Mouse (Mus musculus) neural tube, embryonic 14.5 days (tissue): Measurements from ENCODE around the gene Cd209g. TPM values are rescaled to one million over a fixed set of nuclear protein-coding genes. Genes with fewer than 3 reads are reported as not detected.

ENCODE experiments used
- ATAC-seq: fragments of 200-750 bp; cut with Nextera tagmentation; 2 replicates; pipeline ENCODE4 v1.8.0; 2017; ENCODE audit warnings: low read depth, mild to moderate bottlenecking, moderate TSS enrichment, moderate library complexity
- H3K27ac ChIP-seq: fragments of 300-500 bp; sonication (generic); 2 replicates; pipeline ENCODE4 v1.5.1; 2014; ENCODE audit warnings: low read depth, mild to moderate bottlenecking, control low read depth, low read length, moderate library complexity, mixed read lengths
- H3K27me3 ChIP-seq: fragments of 300-500 bp; sonication (generic); 2 replicates; pipeline ENCODE4 v1.6.1; 2014; ENCODE audit warnings: low read length; ENCODE audit not compliant: control insufficient read depth, insufficient read depth
- H3K36me3 ChIP-seq: fragments of 300-500 bp; sonication (generic); 2 replicates; pipeline ENCODE4 v1.6.1; 2014; ENCODE audit warnings: low read length, mixed read lengths; ENCODE audit not compliant: control insufficient read depth, insufficient read depth
- H3K4me1 ChIP-seq: fragments of 300-500 bp; sonication (generic); 2 replicates; pipeline ENCODE4 v1.6.1; 2014; ENCODE audit warnings: low read length; ENCODE audit not compliant: control insufficient read depth, insufficient read depth
- H3K4me2 ChIP-seq: fragments of 300-500 bp; sonication (generic); 2 replicates; pipeline ENCODE4 v1.6.1; 2014; ENCODE audit warnings: mild to moderate bottlenecking, low read depth, low read length, control low read depth
- H3K4me3 ChIP-seq: fragments of 300-500 bp; sonication (generic); 2 replicates; pipeline ENCODE4 v1.5.1; 2014; ENCODE audit warnings: low read depth, low read length, control low read depth, mixed read lengths
- H3K9ac ChIP-seq: fragments of 300-500 bp; sonication (generic); replicated peaks from 2 replicates; pipeline ENCODE4 v1.6.1; 2014; ENCODE audit warnings: low read depth, mild to moderate bottlenecking, control low read depth, low read length, mixed read lengths
- H3K9me3 ChIP-seq: fragments of 300-500 bp; sonication (generic); 2 replicates; pipeline ENCODE4 v1.6.1; 2016; ENCODE audit warnings: low read length; ENCODE audit not compliant: control insufficient read depth
- WGBS: fragments of 180-500 bp; shearing (Covaris S2); extraction: QIAGEN DNeasy Blood & Tissue Kit; methylation state at CpG from one replicate; pipeline ENCODE4 v1.1.7; 2014; 5-methylcytosine and 5-hydroxymethylcytosine counted together
- polyA plus RNA-seq: library from polyadenylated mRNA; unstranded; fragments of >200 nt; fragmentation: Nextera tagmentation; extraction: Ambion mirVana; gene quantifications from 2 replicates; pipeline ENCODE4 v1.2.1, GENCODE M21; 2014

Gene Cd209g
- polyA plus RNA-seq, 1 experiment from 2014 or later, result not detected

DNA sequence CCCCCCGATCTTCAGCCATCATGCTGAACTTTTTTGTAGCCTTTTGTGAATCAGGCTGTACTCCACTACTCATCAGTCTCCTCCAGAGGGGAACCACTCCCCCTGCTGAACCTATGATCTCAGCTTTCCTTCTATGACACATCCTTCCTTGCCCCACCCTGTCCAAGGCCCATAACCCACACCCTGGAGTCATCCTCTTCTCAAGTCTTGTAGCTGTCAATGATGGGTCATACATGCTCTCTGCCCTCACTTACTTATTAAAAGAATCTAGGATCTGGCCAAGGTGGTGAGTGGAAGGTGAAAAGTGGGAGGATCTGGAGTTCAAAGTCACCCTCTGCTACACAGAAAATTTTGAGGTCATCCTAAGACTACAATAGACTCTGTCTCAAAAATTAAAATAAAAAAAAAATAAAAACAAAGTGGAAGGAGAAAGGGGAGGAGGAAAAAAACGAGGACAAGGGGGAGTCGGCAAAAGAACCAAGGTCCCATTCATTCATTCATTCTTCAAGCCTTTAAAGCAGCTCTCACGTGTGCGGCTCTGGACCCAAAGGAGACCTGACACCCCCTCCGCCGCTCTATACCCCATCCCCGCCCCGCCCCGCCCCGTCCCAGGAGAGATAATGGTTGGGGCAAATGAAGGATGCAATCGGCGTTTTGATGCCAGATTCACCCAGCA lies 31.4 kb downstream of the Cd209g start:
- 6% methylated on average over 13 of the region's 13 CpGs for WGBS
- H3K9me3 ChIP-seq, result no peaks in the 10 kb centered on the region
- H3K4me2 ChIP-seq, result peak overlapping the region; percentile 50
- H3K4me1 ChIP-seq, result peaks cover 22% of the 10 kb centered on the region
- peak overlapping the region; percentile 56 for H3K9ac ChIP-seq
- H3K36me3 ChIP-seq, result no peaks in the 10 kb centered on the region
- H3K27ac ChIP-seq, result peak overlapping the region; percentile 86
- peak overlapping the region; percentile 85 for H3K4me3 ChIP-seq
- no peaks in the 10 kb centered on the region for H3K27me3 ChIP-seq
- ATAC-seq, result no peak; the same call in 1 of the 2 replicates

DNA sequence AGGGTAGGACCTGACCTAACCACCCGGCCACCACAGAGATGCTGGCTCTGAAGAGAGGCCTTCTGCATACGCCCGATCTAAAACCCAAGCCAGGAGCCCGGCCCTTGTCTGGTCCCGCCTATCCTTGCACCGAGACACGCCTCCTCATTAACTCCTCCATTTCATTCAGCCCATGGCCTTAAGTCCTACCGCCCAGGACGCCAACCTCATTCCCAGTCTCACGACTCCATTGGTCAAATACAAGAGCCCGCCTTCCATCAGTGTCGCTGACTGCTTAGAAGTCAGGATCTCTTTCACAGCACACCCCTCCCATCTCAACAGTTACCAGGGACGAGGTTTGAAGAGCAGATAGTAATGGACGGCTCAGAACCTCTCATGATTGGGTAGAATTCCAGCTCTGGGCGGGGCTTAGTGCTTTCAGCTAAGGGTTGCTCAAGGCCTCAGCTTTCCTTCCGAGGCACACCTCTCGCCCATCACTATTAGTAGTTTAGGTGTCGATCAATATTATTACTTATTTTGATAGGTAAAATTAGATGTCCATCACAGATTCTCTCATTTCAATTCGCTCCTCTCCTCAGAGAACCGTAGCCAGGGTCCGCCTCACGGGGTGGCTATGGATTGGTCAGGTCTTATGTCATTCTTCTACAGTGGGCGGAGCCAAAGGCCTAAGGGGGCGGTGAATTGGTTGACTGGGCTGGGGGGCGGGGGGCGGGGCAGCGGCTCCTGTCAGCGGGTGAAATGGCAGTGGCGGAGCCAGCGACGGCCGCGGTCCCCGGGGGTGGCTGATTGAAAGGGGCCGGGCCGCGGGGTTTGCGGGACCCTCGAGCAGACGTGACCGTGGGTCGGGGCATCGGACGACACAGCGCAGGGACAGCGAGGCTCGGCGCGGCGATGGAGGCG lies 32.2 kb downstream of the Cd209g start, which contains the start of gene Evi5l:
TSS of gene Evi5l (plus strand) at position 716 of the 900 bp plus-strand sequence.
- H3K27ac ChIP-seq, result peak within 1 kb of the TSS; percentile 86
- H3K9ac ChIP-seq, result peak within 1 kb of the TSS; percentile 89
- H3K4me1 ChIP-seq, result peaks cover 22% of the 10 kb centered on the region
- H3K27me3 ChIP-seq, result no peaks in the 10 kb centered on the region
- no peaks in the 10 kb centered on the region for H3K9me3 ChIP-seq
- H3K4me2 ChIP-seq, result peak within 1 kb of the TSS; percentile 57
- WGBS, result under 1% methylated on average over 51 of the region's 51 CpGs
- peak within 1 kb of the TSS; percentile 85 for H3K4me3 ChIP-seq
- no peaks in the 10 kb centered on the region for H3K36me3 ChIP-seq
- ATAC-seq, result peak; percentile 98

DNA sequence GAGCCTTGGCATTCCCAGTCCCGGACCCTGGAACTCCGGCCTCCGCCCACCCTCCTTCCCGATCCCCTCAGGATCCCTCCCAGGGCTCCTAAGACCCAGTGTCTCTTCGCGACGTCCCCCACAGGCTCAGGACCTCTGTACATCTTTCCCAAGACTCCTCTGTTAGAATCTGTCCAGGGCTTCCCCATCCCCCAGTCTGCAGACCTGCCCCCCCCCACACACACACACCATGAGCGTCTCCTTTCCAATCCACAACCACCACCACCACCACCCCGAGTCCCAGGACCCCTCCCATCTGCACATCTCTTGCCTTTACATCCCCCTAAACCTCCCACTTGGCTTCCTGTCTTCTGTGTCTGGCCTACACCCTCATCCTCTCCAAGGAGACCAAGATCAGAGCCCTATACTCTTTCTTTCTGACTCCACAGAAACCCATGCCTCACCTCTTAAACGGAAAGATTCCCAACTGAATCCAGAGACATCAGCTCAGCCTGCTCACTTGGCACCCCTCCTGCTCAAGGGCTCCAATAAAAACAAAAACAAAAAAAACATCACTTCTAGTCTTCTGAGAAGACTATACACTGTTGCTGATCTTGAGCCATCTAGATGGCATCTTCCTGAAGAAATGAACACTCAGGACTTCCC lies 33.1 kb downstream of the Cd209g start:
- WGBS, result 6% methylated on average over 10 of the region's 10 CpGs
- Histone ChIP-seq H3K4me2 (peak overlapping the region; percentile 57), H3K27ac (peak overlapping the region; percentile 67), H3K27me3 (no peaks in the 10 kb centered on the region), H3K36me3 (no peaks in the 10 kb centered on the region), H3K4me3 (peak overlapping the region; percentile 85), H3K9ac (peak overlapping the region; percentile 89), H3K4me1 (peaks cover 22% of the 10 kb centered on the region), H3K9me3 (no peaks in the 10 kb centered on the region)
- ATAC-seq, result peak; percentile 1; the same call in 1 of the 2 replicates

GRCm38 (mm10) chr8:4167918-4168317 lies 34.0 kb downstream of the Cd209g start:
- H3K27me3 ChIP-seq, result no peaks in the 10 kb centered on the region
- H3K4me2 ChIP-seq, result peak overlapping the region; percentile 57
- ATAC-seq, result no peak
- 85% methylated on average over 1 of the region's 1 CpGs for WGBS
- peak overlapping the region; percentile 2; the same call in 1 of the 2 replicates for H3K4me3 ChIP-seq
- H3K4me1 ChIP-seq, result peaks cover 22% of the 10 kb centered on the region
- H3K27ac ChIP-seq, result no peak overlapping the region
- no peaks in the 10 kb centered on the region for H3K36me3 ChIP-seq
- no peak overlapping the region for H3K9ac ChIP-seq
- no peaks in the 10 kb centered on the region for H3K9me3 ChIP-seq

GRCm38 (mm10) chr8:4172486-4172885 lies 38.6 kb downstream of the Cd209g start:
- H3K27ac ChIP-seq, result no peak overlapping the region
- WGBS, result 65% methylated on average over 3 of the region's 3 CpGs
- H3K9ac ChIP-seq, result no peak overlapping the region
- no peaks in the 10 kb centered on the region for H3K27me3 ChIP-seq
- ATAC-seq, result no peak
- no peak overlapping the region for H3K4me2 ChIP-seq
- no peak overlapping the region for H3K4me3 ChIP-seq
- no peaks in the 10 kb centered on the region for H3K36me3 ChIP-seq
- peaks cover 18% of the 10 kb centered on the region for H3K4me1 ChIP-seq
- H3K9me3 ChIP-seq, result no peaks in the 10 kb centered on the region

DNA sequence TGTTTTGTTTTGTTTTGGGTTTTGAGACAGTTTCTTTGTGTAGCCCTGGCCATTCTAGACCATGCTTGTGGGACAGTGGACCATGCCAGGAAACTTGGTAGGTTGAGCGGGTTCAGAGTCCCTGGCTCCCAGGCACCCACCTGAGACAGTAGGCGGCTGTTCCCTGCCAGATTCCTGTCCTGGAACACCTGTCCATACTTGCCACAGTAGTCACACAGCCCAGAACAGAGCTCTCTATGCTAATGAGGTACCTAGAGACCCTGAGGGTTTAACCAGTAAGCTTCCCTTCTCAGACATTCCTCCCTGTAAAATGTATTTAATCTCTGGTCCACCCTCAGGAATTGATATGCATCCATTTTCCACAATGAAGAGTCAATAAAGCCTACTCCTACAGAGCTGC lies 40.1 kb downstream of the Cd209g start:
- Histone ChIP-seq H3K4me2 (no peak overlapping the region), H3K9me3 (no peaks in the 10 kb centered on the region), H3K36me3 (0 out of 2 replicates have a peak, but pooled peaks cover 6% of the 10 kb centered on the region), H3K4me1 (peaks cover 6% of the 10 kb centered on the region; the same call in 1 of the 2 replicates), H3K4me3 (no peak overlapping the region), H3K27me3 (no peaks in the 10 kb centered on the region), H3K9ac (no peak overlapping the region), H3K27ac (no peak overlapping the region)
- 72% methylated on average over 2 of the region's 2 CpGs for WGBS
- no peak for ATAC-seq

DNA sequence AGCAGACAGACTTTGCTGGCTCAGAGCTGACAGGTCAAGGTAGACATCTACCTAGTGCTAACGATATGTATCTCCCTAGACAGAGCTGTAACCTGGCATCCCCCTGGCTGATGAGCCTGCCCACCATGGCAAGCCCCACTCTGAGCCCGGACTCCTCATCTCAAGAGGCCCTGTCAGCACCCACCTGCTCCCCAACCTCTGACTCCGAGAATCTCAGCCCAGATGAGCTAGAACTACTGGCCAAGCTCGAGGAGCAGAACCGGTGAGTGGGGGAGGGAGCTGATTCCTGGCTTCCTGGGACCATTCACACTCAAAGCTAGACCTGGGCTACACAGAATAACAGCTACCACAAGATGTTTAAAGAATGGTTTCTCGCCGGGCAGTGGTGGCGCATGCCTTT lies 49.5 kb downstream of the Cd209g start:
- Histone ChIP-seq H3K9ac (no peak overlapping the region), H3K4me3 (no peak overlapping the region), H3K9me3 (no peaks in the 10 kb centered on the region), H3K4me2 (no peak overlapping the region), H3K36me3 (peaks cover 50% of the 10 kb centered on the region), H3K27ac (no peak overlapping the region), H3K27me3 (no peaks in the 10 kb centered on the region), H3K4me1 (no peaks in the 10 kb centered on the region)
- ATAC-seq, result no peak
- 89% methylated on average over 8 of the region's 8 CpGs for WGBS

DNA sequence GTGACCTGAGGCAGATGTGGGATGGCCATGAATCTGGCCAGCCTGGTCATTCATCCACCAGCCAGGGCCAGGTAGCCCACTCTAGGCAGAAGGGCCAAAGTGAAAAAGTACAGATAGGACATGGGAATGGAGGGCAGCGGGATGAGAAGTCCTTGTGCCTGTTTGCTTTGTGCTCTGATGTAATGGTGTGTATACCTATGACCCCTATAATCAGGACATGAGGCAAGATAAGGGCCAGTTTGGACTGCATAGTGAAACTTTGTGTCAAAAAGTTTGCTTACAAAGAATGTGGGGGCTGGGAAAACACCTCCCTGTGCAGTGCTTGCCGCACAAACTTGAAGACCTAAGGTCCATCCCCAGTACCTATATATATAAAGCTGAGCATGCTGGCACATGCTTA lies 52.3 kb downstream of the Cd209g start:
- WGBS, result 95% methylated on average over 2 of the region's 2 CpGs
- H3K36me3 ChIP-seq, result peaks cover 60% of the 10 kb centered on the region
- ATAC-seq, result no peak
- H3K4me2 ChIP-seq, result no peak overlapping the region
- no peaks in the 10 kb centered on the region for H3K27me3 ChIP-seq
- H3K27ac ChIP-seq, result no peak overlapping the region
- no peaks in the 10 kb centered on the region for H3K4me1 ChIP-seq
- no peak overlapping the region for H3K4me3 ChIP-seq
- no peak overlapping the region for H3K9ac ChIP-seq
- H3K9me3 ChIP-seq, result no peaks in the 10 kb centered on the region
